Mouse (Mus musculus) adrenal gland, postnatal 14 days (tissue): ENCODE results near the gene Cenpc1. TPM values are rescaled to one million over a fixed set of nuclear protein-coding genes. Genes with fewer than 3 reads are reported as not detected.

ENCODE experiments used
- DNase-seq: peaks from one replicate; pipeline ENCODE4 v3.0.0; 2021; ENCODE audit warnings: mixed read lengths
- long read RNA-seq, 2 experiments: library from polyadenylated mRNA; stranded (forward); transcript quantifications; one replicate each; pipeline ENCODE4 v2.0.0; 2021
- total RNA-seq: library from RNA; stranded (reverse); gene quantifications from 2 replicates; pipeline ENCODE4 v1.2.3, GENCODE M21; 2021

Gene Cenpc1
- total RNA-seq: 15.3 and 15.8 TPM in 2 replicates
- long read RNA-seq, experiment 1, partial matches to known transcripts: 2 of 7 reads
- long read RNA-seq, experiment 1, other reads (novel, unspliced or antisense): 2 of 7 reads
- long read RNA-seq, experiment 2, partial matches to known transcripts: 1 of 2 reads
- long read RNA-seq, experiment 2, other reads (novel, unspliced or antisense): 0 of 2 reads

GRCm38 (mm10) chr5:86065101-86065875 is at the start of gene Cenpc1:
TSS of gene Cenpc1 (minus strand) at chr5:86065583.
- peak; percentile 99 for DNase-seq

- DNase-seq: no peak
These were observed 48.6 kb upstream of the Cenpc1 start for GRCm38 (mm10) chr5:86113997-86114396.

GRCm38 (mm10) chr5:86113037-86113436 is 47.7 kb upstream of the Cenpc1 start:
- peak; percentile 8 for DNase-seq

GRCm38 (mm10) chr5:86111074-86111473 is 45.7 kb upstream of the Cenpc1 start:
- DNase-seq: no peak

GRCm38 (mm10) chr5:86106610-86107009 is 41.2 kb upstream of the Cenpc1 start:
- no peak for DNase-seq

- DNase-seq: no peak
These were observed 36.8 kb upstream of the Cenpc1 start for GRCm38 (mm10) chr5:86102176-86102575.

- no peak for DNase-seq
These were observed 35.2 kb upstream of the Cenpc1 start for GRCm38 (mm10) chr5:86100621-86101020.

GRCm38 (mm10) chr5:86098988-86099387 is 33.6 kb upstream of the Cenpc1 start:
- no peak for DNase-seq

GRCm38 (mm10) chr5:86094754-86095153 is 29.4 kb upstream of the Cenpc1 start:
- no peak for DNase-seq

- DNase-seq: no peak
These were observed 21.4 kb upstream of the Cenpc1 start for GRCm38 (mm10) chr5:86086751-86087150.

GRCm38 (mm10) chr5:86084979-86085378 is 19.6 kb upstream of the Cenpc1 start:
- DNase-seq: no peak

GRCm38 (mm10) chr5:86083987-86084386 is 18.6 kb upstream of the Cenpc1 start:
- no peak for DNase-seq

- DNase-seq: no peak
These were observed 13.4 kb upstream of the Cenpc1 start for GRCm38 (mm10) chr5:86078720-86079334.

GRCm38 (mm10) chr5:86072756-86073386 is 7.5 kb upstream of the Cenpc1 start:
- DNase-seq: no peak

GRCm38 (mm10) chr5:86071538-86071937 is 6.2 kb upstream of the Cenpc1 start, which contains the start of gene Stap1:
TSS of gene Stap1 (plus strand) at chr5:86071746.
- no peak for DNase-seq

- DNase-seq: no peak
These were observed 3.7 kb upstream of the Cenpc1 start for GRCm38 (mm10) chr5:86069121-86069520.

- peak; percentile 17 for DNase-seq
These were observed 3.1 kb upstream of the Cenpc1 start for GRCm38 (mm10) chr5:86068451-86068850.

GRCm38 (mm10) chr5:86066551-86066929 is 1.2 kb upstream of the Cenpc1 start:
- peak; percentile 91 for DNase-seq

GRCm38 (mm10) chr5:86065876-86066550 is 630 bp upstream of the Cenpc1 start:
- no peak for DNase-seq

- no peak for DNase-seq
These were observed 1.9 kb downstream of the Cenpc1 start for GRCm38 (mm10) chr5:86063501-86063900.

GRCm38 (mm10) chr5:86029820-86030219 is 35.6 kb downstream of the Cenpc1 start:
- DNase-seq: no peak
